Comparison of ENCODE assay signal across 9 mouse cellular contexts in genomic region chr6:15257393-15257792, GRCm38 (mm10).
DNase-seq lines count a peak whose midpoint lies in the region; ATAC-seq lines count a peak whose summit lies in the region.
"Had no signal": no experiment of that assay in that cellular context is flagged by ENCODE, and none has a peak within 500 bp of the region (broad histone marks: within the 10 kb centered on the region; RNA-seq: fewer than 3 reads in every experiment).

No protein-coding gene starts in this region.

- 0 out of 2 replicates have a peak overlapping the region, but pooled peaks have one; percentile 5 for H3K4me2 ChIP-seq in forebrain, embryonic 14.5 days (ENCODE audit: low read length)
- no peak overlapping the region for H3K4me2 ChIP-seq in forebrain, embryonic 12.5 days
- peak overlapping the region; percentile 19 for H3K4me2 ChIP-seq in neural tube, embryonic 13.5 days
- H3K4me2 ChIP-seq in neural tube, embryonic 15.5 days: peak overlapping the region; percentile 20; the same call in 1 of the 2 replicates
- H3K4me2 ChIP-seq: liver, embryonic 13.5 days had no signal

- no peaks in the 10 kb centered on the region for H3K27me3 ChIP-seq in forebrain, embryonic 14.5 days (replicated peaks; ENCODE audit: control insufficient read depth, insufficient read depth, low read length)
- no peaks in the 10 kb centered on the region for H3K27me3 ChIP-seq in forebrain, embryonic 12.5 days
- no peaks in the 10 kb centered on the region for H3K27me3 ChIP-seq in neural tube, embryonic 13.5 days
- H3K27me3 ChIP-seq in neural tube, embryonic 15.5 days (replicated peaks): no peaks in the 10 kb centered on the region
- H3K27me3 ChIP-seq: liver, embryonic 13.5 days had no signal

- H3K4me1 ChIP-seq in forebrain, embryonic 14.5 days (ENCODE audit: control insufficient read depth, insufficient read depth, low read length): peaks cover 2% of the 10 kb centered on the region; the same call in 1 of the 2 replicates
- H3K4me1 ChIP-seq in forebrain, embryonic 12.5 days: peaks cover 3% of the 10 kb centered on the region; the same call in 1 of the 2 replicates
- H3K4me1 ChIP-seq in neural tube, embryonic 13.5 days (replicated peaks): peaks cover 14% of the 10 kb centered on the region
- H3K4me1 ChIP-seq in neural tube, embryonic 15.5 days: no peaks in the 10 kb centered on the region
- H3K4me1 ChIP-seq: liver, embryonic 13.5 days had no signal

- no peaks in the 10 kb centered on the region for H3K36me3 ChIP-seq in forebrain, embryonic 14.5 days (ENCODE audit: control insufficient read depth, insufficient read depth, low read length)
- no peaks in the 10 kb centered on the region for H3K36me3 ChIP-seq in forebrain, embryonic 12.5 days (replicated peaks)
- H3K36me3 ChIP-seq in neural tube, embryonic 13.5 days: no peaks in the 10 kb centered on the region
- no peaks in the 10 kb centered on the region for H3K36me3 ChIP-seq in neural tube, embryonic 15.5 days
- H3K36me3 ChIP-seq: liver, embryonic 13.5 days had no signal

- H3K27ac ChIP-seq in forebrain, embryonic 14.5 days (ENCODE audit: low read depth, low read length): no peak overlapping the region
- H3K27ac ChIP-seq in forebrain, embryonic 12.5 days: no peak overlapping the region
- no peak overlapping the region for H3K27ac ChIP-seq in neural tube, embryonic 13.5 days (replicated peaks)
- no peak overlapping the region for H3K27ac ChIP-seq in neural tube, embryonic 15.5 days (replicated peaks)
- H3K27ac ChIP-seq: liver, embryonic 13.5 days had no signal

- intact Hi-C loops in heart, postnatal 36 days (cut with DNase I): no loop called here

- no peak overlapping the region for H3K9ac ChIP-seq in forebrain, embryonic 14.5 days (ENCODE audit: low read length)
- H3K9ac ChIP-seq in forebrain, embryonic 12.5 days: no peak overlapping the region
- H3K9ac ChIP-seq in neural tube, embryonic 13.5 days: no peak overlapping the region
- no peak overlapping the region for H3K9ac ChIP-seq in neural tube, embryonic 15.5 days (replicated peaks)
- H3K9ac ChIP-seq: liver, embryonic 13.5 days had no signal

- H3K9me3 ChIP-seq in forebrain, embryonic 14.5 days (replicated peaks; ENCODE audit: control insufficient read depth, low read length): no peaks in the 10 kb centered on the region
- H3K9me3 ChIP-seq in forebrain, embryonic 12.5 days: no peaks in the 10 kb centered on the region
- no peaks in the 10 kb centered on the region for H3K9me3 ChIP-seq in neural tube, embryonic 13.5 days
- H3K9me3 ChIP-seq in neural tube, embryonic 15.5 days (replicated peaks): no peaks in the 10 kb centered on the region
- H3K9me3 ChIP-seq: liver, embryonic 13.5 days had no signal

- 19% methylated on average over 7 of the region's 7 CpGs for WGBS in forebrain, embryonic 14.5 days
- WGBS in forebrain, embryonic 12.5 days: 43% methylated on average over 7 of the region's 7 CpGs
- WGBS in neural tube, embryonic 13.5 days: 22% methylated on average over 7 of the region's 7 CpGs
- WGBS in neural tube, embryonic 15.5 days: 18% methylated on average over 7 of the region's 7 CpGs

- H3K4me3 ChIP-seq in forebrain, embryonic 14.5 days (ENCODE audit: low read depth, low read length): no peak overlapping the region
- H3K4me3 ChIP-seq in forebrain, embryonic 12.5 days (replicated peaks): no peak overlapping the region
- H3K4me3 ChIP-seq in neural tube, embryonic 13.5 days: no peak overlapping the region
- no peak overlapping the region for H3K4me3 ChIP-seq in neural tube, embryonic 15.5 days (replicated peaks)
- H3K4me3 ChIP-seq: liver, embryonic 13.5 days had no signal

- no peak for ATAC-seq in forebrain, embryonic 14.5 days
- ATAC-seq in forebrain, embryonic 12.5 days (ENCODE audit: low FRiP score): no peak
- no peak for ATAC-seq in neural tube, embryonic 13.5 days (ENCODE audit: low read depth)
- no peak for ATAC-seq in neural tube, embryonic 15.5 days (ENCODE audit: low FRiP score)

- DNase-seq in forebrain, embryonic 14.5 days (ENCODE audit: low spot score): peak; percentile 51
- no peak for DNase-seq in neural tube, embryonic 10.5 days (ENCODE audit: extremely low spot score, low spot score)
- DNase-seq in heart, postnatal 36 days: peak; percentile 20 to 29
- DNase-seq in spleen, adult 12 weeks (ENCODE audit: low spot score): no peak
- no peak for DNase-seq in layer of hippocampus, postnatal 10 days (ENCODE audit: low spot score in 2 of 2)
- DNase-seq: liver, embryonic 13.5 days had no signal

Comparison
In these comparisons a context has a peak if more than half of its experiments do, and no peak if none do; other contexts are left out.
1. DNase-seq: peak in forebrain, embryonic 14.5 days (single experiment) and heart, postnatal 36 days (2 of 2); none in neural tube, embryonic 10.5 days (single experiment), spleen, adult 12 weeks (single experiment) and layer of hippocampus, postnatal 10 days (0 of 2).